Mouse (Mus musculus): ENCODE results near the gene Ms4a6d. TPM values are rescaled to one million over a fixed set of nuclear protein-coding genes. Genes with fewer than 3 reads are reported as not detected.
A peak's percentile ranks its signal among the peaks of the same experiment; 100 is the strongest.
"Not testable (repeated sequence)": the region's sequence is repeated elsewhere in the genome, so short reads cannot be mapped to it uniquely, and the experiment has no call there.

The Ms4a6d gene
- polyA plus RNA-seq, 1 experiment from 2014 or later, result 4.8 TPM

- WGBS, result 97% methylated on average over 1 of the region's 1 CpGs
- H3K9me3 ChIP-seq (ENCODE audit: control insufficient read depth, low read length); H3K36me3 ChIP-seq (ENCODE audit: control insufficient read depth, insufficient read depth, low read length); H3K27me3 ChIP-seq (ENCODE audit: control insufficient read depth, insufficient read depth, low read length); DNase-seq (ENCODE audit: low spot score); H3K4me1 ChIP-seq (replicated peaks; ENCODE audit: control insufficient read depth, insufficient read depth, low read length); ATAC-seq (ENCODE audit: low FRiP score); H3K27ac ChIP-seq (ENCODE audit: low read depth, low read length); H3K9ac ChIP-seq (ENCODE audit: low read depth, low read length); H3K4me3 ChIP-seq (ENCODE audit: low read depth, low read length); H3K4me2 ChIP-seq (replicated peaks; ENCODE audit: low read depth, low read length): not testable (repeated sequence)
These were observed 64.4 kb downstream of the Ms4a6d start for GRCm38 (mm10) chr19:11540166-11540821.

GRCm38 (mm10) chr19:11537336-11537735 lies 67.3 kb downstream of the Ms4a6d start:
- Histone ChIP-seq H3K27me3 (ENCODE audit: control insufficient read depth, insufficient read depth, low read length) (no peaks in the 10 kb centered on the region), H3K4me1 (replicated peaks; ENCODE audit: control insufficient read depth, insufficient read depth, low read length) (no peaks in the 10 kb centered on the region), H3K9me3 (ENCODE audit: control insufficient read depth, low read length) (no peaks in the 10 kb centered on the region), H3K9ac (ENCODE audit: low read depth, low read length) (no peak overlapping the region), H3K27ac (ENCODE audit: low read depth, low read length) (no peak overlapping the region), H3K4me2 (replicated peaks; ENCODE audit: low read depth, low read length) (no peak overlapping the region), H3K36me3 (ENCODE audit: control insufficient read depth, insufficient read depth, low read length) (no peaks in the 10 kb centered on the region), H3K4me3 (ENCODE audit: low read depth, low read length) (no peak overlapping the region)
- ATAC-seq (ENCODE audit: low FRiP score), result 0 out of 2 replicates have a peak, but pooled peaks have one; percentile 54
- 24% methylated on average over 2 of the region's 2 CpGs for WGBS
- peak; percentile 16 for DNase-seq (ENCODE audit: low spot score)

Other genes with a start within 250 kb of the Ms4a6d start
- gene Ms4a4a, start 229.3 kb downstream of the Ms4a6d start, polyA plus RNA-seq (2014; fragmentation: Nextera tagmentation; extraction: Ambion mirVana), result 0.98 and 2.8 TPM in 2 replicates
- not detected in 2 replicates for gene Ms4a4c, start 200.1 kb downstream of the Ms4a6d start, polyA plus RNA-seq (2014; fragmentation: Nextera tagmentation; extraction: Ambion mirVana)
- not detected in 2 replicates for gene Ms4a4b, start 161.3 kb downstream of the Ms4a6d start, polyA plus RNA-seq (2014; fragmentation: Nextera tagmentation; extraction: Ambion mirVana)
- gene Ms4a6c, start 135.5 kb downstream of the Ms4a6d start, polyA plus RNA-seq (2014; fragmentation: Nextera tagmentation; extraction: Ambion mirVana), result 2.3 and 3.1 TPM in 2 replicates
- not detected in 2 replicates for gene Gm8369, start 118.9 kb downstream of the Ms4a6d start, polyA plus RNA-seq (2014; fragmentation: Nextera tagmentation; extraction: Ambion mirVana)
- 4.2 and 5.0 TPM in 2 replicates for gene Ms4a6b, start 88.3 kb downstream of the Ms4a6d start, polyA plus RNA-seq (2014; fragmentation: Nextera tagmentation; extraction: Ambion mirVana)
- 0.42 and 0.59 TPM in 2 replicates for gene Ms4a4d, start 68.0 kb downstream of the Ms4a6d start, polyA plus RNA-seq (2014; fragmentation: Nextera tagmentation; extraction: Ambion mirVana)
- gene Ms4a2, start 18.9 kb upstream of the Ms4a6d start, polyA plus RNA-seq (2014; fragmentation: Nextera tagmentation; extraction: Ambion mirVana), result 0.15 TPM in 1 of 2 replicates, not detected in the other
- 0.36 TPM in 1 of 2 replicates, not detected in the other for gene Ms4a3, start 36.0 kb upstream of the Ms4a6d start, polyA plus RNA-seq (2014; fragmentation: Nextera tagmentation; extraction: Ambion mirVana)
- gene Oosp2, start 55.7 kb upstream of the Ms4a6d start, polyA plus RNA-seq (2014; fragmentation: Nextera tagmentation; extraction: Ambion mirVana), result not detected in 2 replicates
- not detected in 2 replicates for gene Oosp1, start 86.3 kb upstream of the Ms4a6d start, polyA plus RNA-seq (2014; fragmentation: Nextera tagmentation; extraction: Ambion mirVana)
- not detected in 2 replicates for gene Oosp3, start 92.2 kb upstream of the Ms4a6d start, polyA plus RNA-seq (2014; fragmentation: Nextera tagmentation; extraction: Ambion mirVana)
- gene Gif, start 142.7 kb upstream of the Ms4a6d start, polyA plus RNA-seq (2014; fragmentation: Nextera tagmentation; extraction: Ambion mirVana), result not detected in 2 replicates
- 49.2 and 50.8 TPM in 2 replicates for gene Mrpl16, start 165.5 kb upstream of the Ms4a6d start, polyA plus RNA-seq (2014; fragmentation: Nextera tagmentation; extraction: Ambion mirVana)
- gene Stx3, start 214.6 kb upstream of the Ms4a6d start, polyA plus RNA-seq (2014; fragmentation: Nextera tagmentation; extraction: Ambion mirVana), result 6.7 and 8.1 TPM in 2 replicates
- 0.12 TPM in 1 of 2 replicates, not detected in the other for gene Olfr1417, start 234.4 kb upstream of the Ms4a6d start, polyA plus RNA-seq (2014; fragmentation: Nextera tagmentation; extraction: Ambion mirVana)